Mouse (Mus musculus) lung, adult 10 weeks (tissue): Measurements from ENCODE around the gene Gm21820. TPM values are rescaled to one million over a fixed set of nuclear protein-coding genes. Genes with fewer than 3 reads are reported as not detected.

Experiments used
- polyA plus RNA-seq: library from polyadenylated mRNA; stranded (reverse); fragments of 350-450 nt; fragmentation: Illumina TruSeq; extraction: RNeasy Lipid Tissue Mini Kit (QIAGEN cat#74804); gene quantifications from one replicate; pipeline ENCODE4 v1.2.3, GENCODE M21; 2014; ENCODE audit warnings: low read depth, low replicate concordance; ENCODE audit not compliant: insufficient read depth

Gm21820 gene
- not detected for polyA plus RNA-seq

DNA sequence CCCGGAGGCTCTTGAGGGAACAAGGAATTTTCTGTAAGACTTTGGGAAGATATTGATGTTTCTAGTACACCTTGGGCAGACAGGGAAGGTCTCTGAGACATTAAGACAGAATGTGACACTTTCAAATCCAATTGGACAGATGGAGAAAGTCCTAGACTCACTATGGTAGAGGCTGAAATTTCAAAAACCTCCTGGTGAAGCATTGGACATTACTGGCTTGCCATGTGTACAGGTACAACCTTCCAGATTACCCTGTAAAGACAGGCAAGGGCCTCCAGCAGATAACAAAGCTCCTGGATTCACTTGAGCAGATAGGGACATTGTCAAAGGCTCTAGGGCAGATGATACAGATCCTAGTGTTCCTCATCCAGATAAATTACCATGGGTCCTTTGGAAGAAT is at the start of gene Gm21820:
TSS of gene Gm21820 (minus strand) at position 101 of the 400 bp plus-strand sequence.

Other genes starting within 250 kb of the Gm21820 start
- not detected for gene Gm20918, start 205.5 kb downstream of the Gm21820 start, polyA plus RNA-seq